Mouse (Mus musculus) CD4-positive, CD25-positive, alpha-beta regulatory T cell, adult 4 months (primary cell): ENCODE data around the gene Aim2. TPM values are rescaled to one million over a fixed set of nuclear protein-coding genes. Genes with fewer than 3 reads are reported as not detected.
A peak's percentile ranks its signal among the peaks of the same experiment; 100 is the strongest.
"Not testable (repeated sequence)": the region's sequence is repeated elsewhere in the genome, so short reads cannot be mapped to it uniquely, and the experiment has no call there.

Source experiments
- ATAC-seq: one replicate; pipeline ENCODE4 v1.8.0; 2017
- polyA plus RNA-seq, 2 experiments: library from polyadenylated mRNA; unstranded; fragments of 100-300 nt; shearing (Covaris generic); gene quantifications; one replicate each; pipeline ENCODE4 v1.2.1; 2017

Gene Aim2
- polyA plus RNA-seq, 2 experiments from 2014 or later: 44.7 to 78.2 TPM

GRCm38 (mm10) chr1:173480399-173481181 lies 129.9 kb downstream of the Aim2 start:
- not testable (repeated sequence) for ATAC-seq

- ATAC-seq: not testable (repeated sequence)
Observed at GRCm38 (mm10) chr1:173481182-173481574, 130.5 kb downstream of the Aim2 start.

GRCm38 (mm10) chr1:173490812-173491480 lies 140.3 kb downstream of the Aim2 start, which contains the start of gene Ifi206:
Ifi206 (minus strand) TSS chr1:173491041.
- peak; percentile 90 for ATAC-seq

GRCm38 (mm10) chr1:173491483-173491882 lies 140.8 kb downstream of the Aim2 start:
- ATAC-seq: peak; percentile 21

- ATAC-seq: peak; percentile 69
Observed at GRCm38 (mm10) chr1:173510595-173510994, 159.9 kb downstream of the Aim2 start.

Other genes starting within 250 kb of the Aim2 start
- gene Olfr1408, start 213.5 kb upstream of the Aim2 start, polyA plus RNA-seq: not detected
- gene Olfr1406, start 160.2 kb upstream of the Aim2 start, polyA plus RNA-seq: not detected
- gene Olfr218, start 153.1 kb upstream of the Aim2 start, polyA plus RNA-seq: not detected
- gene Olfr1404, start 138.5 kb upstream of the Aim2 start, polyA plus RNA-seq: not detected
- gene Fcer1a, start 123.7 kb upstream of the Aim2 start, polyA plus RNA-seq: not detected
- gene Olfr418, start 84.9 kb upstream of the Aim2 start, polyA plus RNA-seq: not detected
- not detected for gene Mptx2, start 73.1 kb upstream of the Aim2 start, polyA plus RNA-seq
- not detected for gene Ackr1, start 17.1 kb upstream of the Aim2 start, polyA plus RNA-seq
- gene Cadm3, start 16.8 kb downstream of the Aim2 start, polyA plus RNA-seq: not detected
- gene Ifi206, start 140.2 kb downstream of the Aim2 start, polyA plus RNA-seq: 100 to 1,000 TPM in 1 of 2 experiments, 10 to 100 TPM in 1; 79.8 to 100 TPM
- gene Ifi214, start 185.1 kb downstream of the Aim2 start, polyA plus RNA-seq: 10 to 100 TPM; 35.1 to 36.6 TPM
- 100 to 1,000 TPM in 1 of 2 experiments, 10 to 100 TPM in 1; 96.5 to 102 TPM for gene Ifi213, start 248.4 kb downstream of the Aim2 start, polyA plus RNA-seq